ENCODE assay signal across 12 mouse cellular contexts in the genomic region with DNA sequence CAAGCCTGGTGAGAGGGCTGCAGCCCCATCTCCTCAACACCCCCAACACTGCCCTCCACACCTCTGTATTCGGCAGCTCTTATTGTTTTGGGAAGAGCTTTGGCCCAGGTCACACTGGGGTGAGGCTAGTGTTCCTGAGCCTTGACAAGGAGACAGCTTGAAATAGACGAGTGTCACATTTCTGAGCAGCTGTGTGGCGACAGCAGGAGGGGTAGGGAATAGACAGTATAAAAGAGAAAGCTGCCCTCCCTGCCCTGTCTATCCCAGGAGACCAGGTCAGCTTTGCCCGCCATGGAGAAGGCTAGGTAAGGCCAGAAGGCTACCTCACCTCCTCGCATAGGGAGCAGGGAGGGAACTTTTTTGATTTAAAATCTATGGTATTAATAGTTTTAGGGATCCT. TPM values are rescaled to one million over a fixed set of nuclear protein-coding genes. Genes with fewer than 3 reads are reported as not detected.
A peak's percentile ranks its signal among the peaks of the same experiment; 100 is the strongest.
DNase-seq lines count a peak whose midpoint lies in the region; ATAC-seq and TF ChIP-seq lines count a peak whose summit lies in the region.
"Had no signal": no experiment of that assay in that cellular context is flagged by ENCODE, and none has a peak within 500 bp of the region (broad histone marks: within the 10 kb centered on the region; RNA-seq: fewer than 3 reads in every experiment).

TSS of gene Art1 (plus strand) at position 257 of the 400 bp plus-strand sequence.

- WGBS in hindbrain, embryonic 11.5 days, result 30% methylated on average over 5 of the region's 5 CpGs
- WGBS in hindbrain, postnatal 0 days, result 41% methylated on average over 5 of the region's 5 CpGs
- 33% methylated on average over 5 of the region's 5 CpGs for WGBS in neural tube, embryonic 12.5 days
- WGBS in neural tube, embryonic 15.5 days, result 44% methylated on average over 5 of the region's 5 CpGs
- WGBS in heart, embryonic 13.5 days, result 51% methylated on average over 5 of the region's 5 CpGs

- peak; percentile 16 for DNase-seq in hindbrain, embryonic 11.5 days (ENCODE audit: low spot score)
- no peak for DNase-seq in hindbrain, postnatal 0 days (ENCODE audit: low spot score)
- DNase-seq in right cerebral cortex, postnatal 10 days (ENCODE audit: low spot score in 2 of 2), result no peak
- no peak for DNase-seq in adipocyte (ENCODE audit: low spot score)
- DNase-seq: adrenal gland, postnatal 25 days; kidney, adult 18-20 months had no signal

- H3K27me3 ChIP-seq in hindbrain, embryonic 11.5 days (ENCODE audit: control insufficient read depth, insufficient read depth, low read length), result no peaks in the 10 kb centered on the region
- no peaks in the 10 kb centered on the region for H3K27me3 ChIP-seq in hindbrain, postnatal 0 days (ENCODE audit: insufficient read depth, low read length)
- no peaks in the 10 kb centered on the region for H3K27me3 ChIP-seq in neural tube, embryonic 12.5 days (replicated peaks)
- no peaks in the 10 kb centered on the region; the same call in 1 of the 2 replicates for H3K27me3 ChIP-seq in neural tube, embryonic 15.5 days (replicated peaks)
- 0 out of 2 replicates have a peak, but pooled peaks cover 7% of the 10 kb centered on the region for H3K27me3 ChIP-seq in heart, embryonic 13.5 days (replicated peaks)
- H3K27me3 ChIP-seq in myocyte (ENCODE audit: control insufficient read depth, insufficient read depth, insufficient read length), result peaks cover 8% of the 10 kb centered on the region
- H3K27me3 ChIP-seq: stomach, embryonic 15.5 days had no signal

- ATAC-seq in hindbrain, embryonic 11.5 days (ENCODE audit: low FRiP score), result no peak
- no peak for ATAC-seq in hindbrain, postnatal 0 days
- no peak for ATAC-seq in neural tube, embryonic 12.5 days (ENCODE audit: low FRiP score, low read depth)
- ATAC-seq in neural tube, embryonic 15.5 days (ENCODE audit: low FRiP score), result no peak
- no peak for ATAC-seq in heart, embryonic 13.5 days (ENCODE audit: extremely low read depth, insufficient number of reproducible peaks, low FRiP score, low TSS enrichment)

- no peak within 1 kb of the TSS for H3K9ac ChIP-seq in hindbrain, embryonic 11.5 days (ENCODE audit: low read depth, low read length)
- no peak within 1 kb of the TSS for H3K9ac ChIP-seq in hindbrain, postnatal 0 days (replicated peaks; ENCODE audit: low read length)
- no peak within 1 kb of the TSS for H3K9ac ChIP-seq in neural tube, embryonic 12.5 days
- no peak within 1 kb of the TSS for H3K9ac ChIP-seq in neural tube, embryonic 15.5 days (replicated peaks)
- H3K9ac ChIP-seq in heart, embryonic 13.5 days, result peak within 1 kb of the TSS; percentile 75; the same call in 1 of the 2 replicates
- H3K9ac ChIP-seq: stomach, embryonic 15.5 days had no signal

- H3K4me1 ChIP-seq in hindbrain, embryonic 11.5 days (replicated peaks; ENCODE audit: control insufficient read depth, insufficient read depth, low read length), result peaks cover 8% of the 10 kb centered on the region
- peaks cover 7% of the 10 kb centered on the region; the same call in 1 of the 2 replicates for H3K4me1 ChIP-seq in hindbrain, postnatal 0 days (ENCODE audit: insufficient read depth, low read length)
- peaks cover 19% of the 10 kb centered on the region for H3K4me1 ChIP-seq in neural tube, embryonic 12.5 days
- H3K4me1 ChIP-seq in neural tube, embryonic 15.5 days, result peaks cover 14% of the 10 kb centered on the region
- H3K4me1 ChIP-seq in heart, embryonic 13.5 days, result peaks cover 44% of the 10 kb centered on the region

- H3K4me2 ChIP-seq in hindbrain, embryonic 11.5 days (replicated peaks; ENCODE audit: low read depth, low read length), result no peak within 1 kb of the TSS
- no peak within 1 kb of the TSS for H3K4me2 ChIP-seq in hindbrain, postnatal 0 days (ENCODE audit: low read depth, low read length)
- H3K4me2 ChIP-seq in neural tube, embryonic 12.5 days (replicated peaks), result peak within 1 kb of the TSS; percentile 58
- no peak within 1 kb of the TSS for H3K4me2 ChIP-seq in neural tube, embryonic 15.5 days
- H3K4me2 ChIP-seq in heart, embryonic 13.5 days, result peak within 1 kb of the TSS; percentile 77
- H3K4me2 ChIP-seq in myocyte (ENCODE audit: low read depth), result peak within 1 kb of the TSS; percentile 68

- no peaks in the 10 kb centered on the region for H3K36me3 ChIP-seq in hindbrain, embryonic 11.5 days (ENCODE audit: control insufficient read depth, insufficient read depth, low read length)
- no peaks in the 10 kb centered on the region for H3K36me3 ChIP-seq in hindbrain, postnatal 0 days (ENCODE audit: insufficient read depth, low read length)
- H3K36me3 ChIP-seq in neural tube, embryonic 12.5 days, result no peaks in the 10 kb centered on the region
- H3K36me3 ChIP-seq in neural tube, embryonic 15.5 days, result no peaks in the 10 kb centered on the region
- H3K36me3 ChIP-seq in heart, embryonic 13.5 days, result no peaks in the 10 kb centered on the region
- H3K36me3 ChIP-seq in myocyte (ENCODE audit: control insufficient read depth, insufficient read depth), result no peaks in the 10 kb centered on the region
- H3K36me3 ChIP-seq: stomach, embryonic 15.5 days had no signal

- peak; percentile 71 for TF ChIP-seq POLR2A in myocyte (IDR thresholded peaks at IDR 0.05; ENCODE audit: insufficient read length, low read depth)

- H3K9me3 ChIP-seq in hindbrain, embryonic 11.5 days (ENCODE audit: control insufficient read depth, low read length), result no peaks in the 10 kb centered on the region
- H3K9me3 ChIP-seq in hindbrain, postnatal 0 days (ENCODE audit: low read length), result no peaks in the 10 kb centered on the region
- H3K9me3 ChIP-seq in neural tube, embryonic 12.5 days, result no peaks in the 10 kb centered on the region
- no peaks in the 10 kb centered on the region for H3K9me3 ChIP-seq in neural tube, embryonic 15.5 days (replicated peaks)
- H3K9me3 ChIP-seq in heart, embryonic 13.5 days, result no peaks in the 10 kb centered on the region
- H3K9me3 ChIP-seq: stomach, embryonic 15.5 days had no signal

- no peaks in the 10 kb centered on the region for H3K79me2 ChIP-seq in myocyte (ENCODE audit: control insufficient read depth, insufficient read depth)

- H3K4me3 ChIP-seq in hindbrain, embryonic 11.5 days (ENCODE audit: low read depth, low read length), result no peak within 1 kb of the TSS
- H3K4me3 ChIP-seq in hindbrain, postnatal 0 days (ENCODE audit: low read length), result no peak within 1 kb of the TSS
- no peak within 1 kb of the TSS for H3K4me3 ChIP-seq in neural tube, embryonic 12.5 days
- H3K4me3 ChIP-seq in neural tube, embryonic 15.5 days (replicated peaks), result no peak within 1 kb of the TSS
- no peak within 1 kb of the TSS for H3K4me3 ChIP-seq in heart, embryonic 13.5 days
- H3K4me3 ChIP-seq in myocyte, result peak within 1 kb of the TSS; percentile 23

- H3K27ac ChIP-seq in hindbrain, embryonic 11.5 days (ENCODE audit: low read depth, low read length), result 0 out of 2 replicates have a peak within 1 kb of the TSS, but pooled peaks have one; percentile 18
- H3K27ac ChIP-seq in hindbrain, postnatal 0 days, result no peak within 1 kb of the TSS
- H3K27ac ChIP-seq in neural tube, embryonic 12.5 days, result no peak within 1 kb of the TSS
- no peak within 1 kb of the TSS for H3K27ac ChIP-seq in neural tube, embryonic 15.5 days (replicated peaks)
- peak within 1 kb of the TSS; percentile 39 for H3K27ac ChIP-seq in heart, embryonic 13.5 days (replicated peaks)
- H3K27ac ChIP-seq: macrophage; stomach, embryonic 15.5 days had no signal

- H3ac ChIP-seq in myocyte (ENCODE audit: control insufficient read depth, insufficient read length), result no peak within 1 kb of the TSS

- no peak for TF ChIP-seq CTCF in hindbrain, postnatal 0 days (IDR thresholded peaks at IDR 0.05; ENCODE audit: low read depth)

TF ChIP-seq in myocyte, 11 proteins besides CTCF, POLR2A, EP300 and RAD21:
- TF ChIP-seq MYOD1 (IDR thresholded peaks at IDR 0.05; ENCODE audit: control insufficient read depth in 1 of 3, insufficient read length in 2 of 3, low read depth in 2 of 3), result peak in 2 of 3 experiments; percentile 54 to 77
- TF ChIP-seq POLR2AphosphoS2 (IDR thresholded peaks at IDR 0.05; ENCODE audit: insufficient read length, low read depth), result peak; percentile 74
- no peak for TF ChIP-seq SRF (IDR thresholded peaks at IDR 0.05; ENCODE audit: control insufficient read depth, insufficient read length, low read depth)
- TF ChIP-seq TCF3 (IDR thresholded peaks at IDR 0.05; ENCODE audit: insufficient read length, low read depth), result no peak
- TF ChIP-seq USF1 (IDR thresholded peaks at IDR 0.05; ENCODE audit: low read depth), result no peak
- no peak for TF ChIP-seq REST (IDR thresholded peaks at IDR 0.05; ENCODE audit: insufficient read depth, insufficient read length)
- TF ChIP-seq MYOG (IDR thresholded peaks at IDR 0.05; ENCODE audit: control insufficient read depth in 1 of 3, insufficient read depth in 1 of 3, insufficient read length in 2 of 3, low read depth in 2 of 3), result peak in 2 of 3 experiments; percentile 72 to 76
- no peak for TF ChIP-seq MAX (IDR thresholded peaks at IDR 0.05; ENCODE audit: low read depth)
- TF ChIP-seq E2F4 (IDR thresholded peaks at IDR 0.05; ENCODE audit: insufficient read depth), result no peak
- TF ChIP-seq CEBPB (IDR thresholded peaks at IDR 0.05; ENCODE audit: insufficient read depth, poor library complexity, severe bottlenecking), result no peak
- no peak for TF ChIP-seq TCF12 (IDR thresholded peaks at IDR 0.05; ENCODE audit: insufficient read depth, poor library complexity, severe bottlenecking)
TF ChIP-seq in myocyte: peak in this region for 3.

RNA-seq across cellular contexts. Expression of gene Art1, which starts in this region (rescaled TPM):
- polyA plus RNA-seq in hindbrain, embryonic 11.5 days (2014; fragmentation: Nextera tagmentation; extraction: Ambion mirVana), result 0.88 and 0.96 TPM in 2 replicates
- total RNA-seq in hindbrain, postnatal 0 days (2014; rRNA removed), result 0.10 and 2.3 TPM in 2 replicates
- 0.39 and 0.44 TPM in 2 replicates for polyA plus RNA-seq in hindbrain, postnatal 0 days (2015; fragmentation: Nextera tagmentation; extraction: Ambion mirVana)
- 3.3 and 4.6 TPM in 2 replicates for polyA plus RNA-seq in neural tube, embryonic 12.5 days (2016; fragmentation: Nextera tagmentation; extraction: Ambion mirVana)
- 1.5 and 2.5 TPM in 2 replicates for polyA plus RNA-seq in neural tube, embryonic 15.5 days (2015; fragmentation: Nextera tagmentation; extraction: Ambion mirVana)
- 3.5 and 4.7 TPM in 2 replicates for polyA plus RNA-seq in heart, embryonic 13.5 days (2015; fragmentation: Nextera tagmentation; extraction: Ambion mirVana)
- 44.4 TPM for polyA plus RNA-seq in myocyte (2012; fragmentation: generic; extraction: Trizol)
- total RNA-seq: adrenal gland, postnatal 25 days had no signal
- polyA plus RNA-seq: macrophage had no signal

Comparison
In these comparisons a context has a peak if more than half of its experiments do, and no peak if none do; other contexts are left out.
1. H3K4me2 ChIP-seq: peak in neural tube, embryonic 12.5 days (single experiment), heart, embryonic 13.5 days (single experiment) and myocyte (single experiment); none in hindbrain, embryonic 11.5 days (single experiment), hindbrain, postnatal 0 days (single experiment) and neural tube, embryonic 15.5 days (single experiment).
2. Peak in DNase-seq and H3K27ac ChIP-seq in hindbrain, embryonic 11.5 days; RNA of the gene not detected or under 1 TPM.